Comparison of ENCODE assay signal across 8 mouse cellular contexts in genomic region chr16:94290073-94290999, GRCm38 (mm10). TPM values are rescaled to one million over a fixed set of nuclear protein-coding genes. Genes with fewer than 3 reads are reported as not detected.
DNase-seq lines count a peak whose midpoint lies in the region; ATAC-seq and TF ChIP-seq lines count a peak whose summit lies in the region.

No protein-coding gene starts in this region.

- no peaks in the 10 kb centered on the region for H3K79me2 ChIP-seq in liver, adult 2 months (ENCODE audit: control insufficient read depth, insufficient read depth, low read length)
- no peaks in the 10 kb centered on the region for H3K79me2 ChIP-seq in myocyte (ENCODE audit: control insufficient read depth, insufficient read depth)

- TF ChIP-seq POLR2A in liver, adult 2 months (IDR thresholded peaks at IDR 0.05; ENCODE audit: extremely low read depth, insufficient read depth, low read length): peak; percentile 43; the same call in 1 of the 2 replicates
- peak; percentile 79 for TF ChIP-seq POLR2A in myocyte (IDR thresholded peaks at IDR 0.05; ENCODE audit: insufficient read length, low read depth)

- DNase-seq in B cell, adult 2 months: peak; percentile 81 to 82
- DNase-seq in adrenal gland, postnatal 25 days: peak; percentile 87
- DNase-seq in embryonic facial prominence, embryonic 11.5 days (ENCODE audit: low spot score): peak; percentile 90
- peak; percentile 41 for DNase-seq in liver, adult 2 months (ENCODE audit: extremely low read depth, low read depth, low spot score)
- peak; percentile 78 to 80 for DNase-seq in spleen, postnatal 36 days (ENCODE audit: low spot score in 2 of 2)

- no peaks in the 10 kb centered on the region for H3K9me3 ChIP-seq in embryonic facial prominence, embryonic 11.5 days (replicated peaks; ENCODE audit: control insufficient read depth, low read length)
- no peaks in the 10 kb centered on the region for H3K9me3 ChIP-seq in heart, embryonic 11.5 days (replicated peaks; ENCODE audit: control insufficient read depth, low read length)
- no peaks in the 10 kb centered on the region for H3K9me3 ChIP-seq in kidney, embryonic 15.5 days (replicated peaks)

- H3ac ChIP-seq in myocyte (ENCODE audit: control insufficient read depth, insufficient read length): peak overlapping the region; percentile 57

- TF ChIP-seq CTCF in liver, adult 2 months (IDR thresholded peaks at IDR 0.05; ENCODE audit: low read depth, low read length): no peak

- H3K4me1 ChIP-seq in embryonic facial prominence, embryonic 11.5 days (ENCODE audit: control insufficient read depth, insufficient read depth, low read length): no peaks in the 10 kb centered on the region
- H3K4me1 ChIP-seq in heart, embryonic 11.5 days (ENCODE audit: control insufficient read depth, insufficient read depth, low read length): 0 out of 2 replicates have a peak, but pooled peaks cover 2% of the 10 kb centered on the region
- peaks cover 12% of the 10 kb centered on the region for H3K4me1 ChIP-seq in kidney, embryonic 15.5 days
- peaks cover 15% of the 10 kb centered on the region for H3K4me1 ChIP-seq in liver, adult 2 months (ENCODE audit: control insufficient read depth, insufficient read depth, low read length)

- H3K9ac ChIP-seq in embryonic facial prominence, embryonic 11.5 days (replicated peaks; ENCODE audit: low read length): peak overlapping the region; percentile 85
- H3K9ac ChIP-seq in heart, embryonic 11.5 days (ENCODE audit: low read depth, low read length): peak overlapping the region; percentile 78
- H3K9ac ChIP-seq in kidney, embryonic 15.5 days: peak overlapping the region; percentile 81
- H3K9ac ChIP-seq in liver, adult 2 months (ENCODE audit: low read depth, low read length): peak overlapping the region; percentile 92

- 6% methylated on average over 42 of the region's 52 CpGs for WGBS in embryonic facial prominence, embryonic 11.5 days
- 5% methylated on average over 52 of the region's 52 CpGs for WGBS in heart, embryonic 11.5 days (ENCODE audit: insufficient replicate concordance)
- 5% methylated on average over 52 of the region's 52 CpGs for whole genome bisulfite sequencing in kidney, embryonic 15.5 days
- WGBS in liver, adult 2 months: 2% methylated on average over 52 of the region's 52 CpGs

- H3K27ac ChIP-seq in embryonic facial prominence, embryonic 11.5 days (replicated peaks; ENCODE audit: low read depth, low read length): no peak overlapping the region; the same call in 1 of the 2 replicates
- no peak overlapping the region for H3K27ac ChIP-seq in heart, embryonic 11.5 days (ENCODE audit: low read depth, low read length)
- H3K27ac ChIP-seq in kidney, embryonic 15.5 days: peak overlapping the region; percentile 70
- peak overlapping the region; percentile 10; the same call in 1 of the 2 replicates for H3K27ac ChIP-seq in liver, adult 2 months (replicated peaks; ENCODE audit: insufficient read depth, low read depth, low read length)

- H3K4me2 ChIP-seq in embryonic facial prominence, embryonic 11.5 days (ENCODE audit: low read depth, low read length): peak overlapping the region; percentile 92
- H3K4me2 ChIP-seq in heart, embryonic 11.5 days: peak overlapping the region; percentile 94
- peak overlapping the region; percentile 98 for H3K4me2 ChIP-seq in kidney, embryonic 15.5 days
- peak overlapping the region; percentile 69 for H3K4me2 ChIP-seq in myocyte (ENCODE audit: low read depth)

- H3K4me3 ChIP-seq in embryonic facial prominence, embryonic 11.5 days (ENCODE audit: low read depth, low read length): peak overlapping the region; percentile 90
- peak overlapping the region; percentile 88 for H3K4me3 ChIP-seq in heart, embryonic 11.5 days (ENCODE audit: low read depth, low read length)
- peak overlapping the region; percentile 96 for H3K4me3 ChIP-seq in kidney, embryonic 15.5 days (replicated peaks)
- peak overlapping the region; percentile 80 for H3K4me3 ChIP-seq in liver, adult 2 months (ENCODE audit: insufficient read depth, low read depth, low read length)
- peak overlapping the region; percentile 13 for H3K4me3 ChIP-seq in myocyte

- peak; percentile 93 for ATAC-seq in embryonic facial prominence, embryonic 11.5 days (replicated peaks; ENCODE audit: insufficient number of reproducible peaks, low FRiP score, low TSS enrichment, low read depth)
- peak; percentile 90 for ATAC-seq in heart, embryonic 11.5 days (replicated peaks; ENCODE audit: insufficient number of reproducible peaks, low FRiP score, low TSS enrichment)
- ATAC-seq in kidney, embryonic 15.5 days (replicated peaks; ENCODE audit: low FRiP score): peak; percentile 95

- H3K36me3 ChIP-seq in embryonic facial prominence, embryonic 11.5 days (replicated peaks; ENCODE audit: control insufficient read depth, insufficient read depth, low read depth, low read length): no peaks in the 10 kb centered on the region
- H3K36me3 ChIP-seq in heart, embryonic 11.5 days (ENCODE audit: control insufficient read depth, insufficient read depth, low read length): no peaks in the 10 kb centered on the region
- H3K36me3 ChIP-seq in kidney, embryonic 15.5 days: no peaks in the 10 kb centered on the region
- no peaks in the 10 kb centered on the region for H3K36me3 ChIP-seq in liver, adult 2 months (ENCODE audit: control insufficient read depth, insufficient read depth, low read length)
- H3K36me3 ChIP-seq in myocyte (ENCODE audit: control insufficient read depth, insufficient read depth): no peaks in the 10 kb centered on the region

- no peaks in the 10 kb centered on the region for H3K27me3 ChIP-seq in embryonic facial prominence, embryonic 11.5 days (ENCODE audit: control insufficient read depth, insufficient read depth, low read length)
- H3K27me3 ChIP-seq in heart, embryonic 11.5 days (ENCODE audit: control insufficient read depth, insufficient read depth, low read length): no peaks in the 10 kb centered on the region
- H3K27me3 ChIP-seq in kidney, embryonic 15.5 days: 0 out of 2 replicates have a peak, but pooled peaks cover 7% of the 10 kb centered on the region
- no peaks in the 10 kb centered on the region for H3K27me3 ChIP-seq in liver, adult 2 months (ENCODE audit: control insufficient read depth, insufficient read depth, low read length)
- H3K27me3 ChIP-seq in myocyte (ENCODE audit: control insufficient read depth, insufficient read depth, insufficient read length): no peaks in the 10 kb centered on the region

TF ChIP-seq in myocyte, 11 proteins besides CTCF, POLR2A, EP300 and RAD21:
- TF ChIP-seq REST (IDR thresholded peaks at IDR 0.05; ENCODE audit: insufficient read depth, insufficient read length) (peak; percentile 47), POLR2AphosphoS2 (IDR thresholded peaks at IDR 0.05; ENCODE audit: insufficient read length, low read depth) (peak; percentile 73), CEBPB (IDR thresholded peaks at IDR 0.05; ENCODE audit: insufficient read depth, poor library complexity, severe bottlenecking) (no peak), MYOD1 (IDR thresholded peaks at IDR 0.05; ENCODE audit: control insufficient read depth in 1 of 3, insufficient read length in 2 of 3, low read depth in 2 of 3) (no peak)

RNA-seq across cellular contexts. Expression of gene Hlcs, which starts 23.0 kb away (rescaled TPM):
- total RNA-seq in adrenal gland, postnatal 25 days (2021): 11.4 and 20.3 TPM in 2 replicates
- 7.4 and 8.6 TPM in 2 replicates for polyA plus RNA-seq in embryonic facial prominence, embryonic 11.5 days (2014; fragmentation: Nextera tagmentation; extraction: Ambion mirVana)
- polyA plus RNA-seq in heart, embryonic 11.5 days (2014; fragmentation: Nextera tagmentation; extraction: Ambion mirVana): 7.7 and 8.5 TPM in 2 replicates
- 10.6 and 10.9 TPM in 2 replicates for polyA plus RNA-seq in kidney, embryonic 15.5 days (2015; fragmentation: Nextera tagmentation; extraction: Ambion mirVana)
- 6.0 and 6.4 TPM in 2 replicates for total RNA-seq in liver, adult 2 months (2014; rRNA removed)
- 6.4 and 7.2 TPM in 2 replicates for polyA plus RNA-seq in liver, adult 2 months (2012; rRNA removed)
- polyA plus RNA-seq in myocyte (2012; fragmentation: generic; extraction: Trizol): 3.2 TPM

RNA-seq across cellular contexts. Expression of gene Ripply3, which starts 37.9 kb away (rescaled TPM):
- total RNA-seq in adrenal gland, postnatal 25 days (2021): 5.5 and 6.3 TPM in 2 replicates
- 5.2 and 6.3 TPM in 2 replicates for polyA plus RNA-seq in embryonic facial prominence, embryonic 11.5 days (2014; fragmentation: Nextera tagmentation; extraction: Ambion mirVana)
- 4.9 and 6.0 TPM in 2 replicates for polyA plus RNA-seq in heart, embryonic 11.5 days (2014; fragmentation: Nextera tagmentation; extraction: Ambion mirVana)
- polyA plus RNA-seq in kidney, embryonic 15.5 days (2015; fragmentation: Nextera tagmentation; extraction: Ambion mirVana): 14.6 and 15.1 TPM in 2 replicates
- total RNA-seq in liver, adult 2 months (2014; rRNA removed): 0.74 and 1.6 TPM in 2 replicates
- polyA plus RNA-seq in liver, adult 2 months (2012; rRNA removed): 0.99 and 1.1 TPM in 2 replicates
- 0.08 TPM for polyA plus RNA-seq in myocyte (2012; fragmentation: generic; extraction: Trizol)

Comparison
In these comparisons a context has a peak if more than half of its experiments do, and no peak if none do; other contexts are left out.
1. H3K27ac ChIP-seq: peak in kidney, embryonic 15.5 days (single experiment) and liver, adult 2 months (single experiment); none in embryonic facial prominence, embryonic 11.5 days (single experiment) and heart, embryonic 11.5 days (single experiment).
2. H3K4me3 ChIP-seq: peak in every context shown above with its lines; median percentile 96 in kidney, embryonic 15.5 days; 90 in embryonic facial prominence, embryonic 11.5 days; 88 in heart, embryonic 11.5 days; 80 in liver, adult 2 months; 13 in myocyte.
3. Peak in every context shown above with its lines, with median percentiles within 50 percentile points of each other: DNase-seq, ATAC-seq, H3K4me2 ChIP-seq and H3K9ac ChIP-seq.